Mouse (Mus musculus) MEL (cell line): Measurements from ENCODE around the gene Olfr201.
"Not testable (repeated sequence)": the region's sequence is repeated elsewhere in the genome, so short reads cannot be mapped to it uniquely, and the experiment has no call there.

Experiments used
- CHD2 ChIP-seq: IDR thresholded peaks from 2 replicates; pipeline ENCODE4 v1.6.1; 2011; ENCODE audit warnings: low read length, improper control_type of control experiment
- CTCF ChIP-seq, 3 experiments: IDR thresholded peaks in 2 of 3; conservative IDR thresholded peaks in 1 of 3; 2 replicates each; pipeline ENCODE4 v1.5.1; 2011 to 2012; ENCODE audit warnings: low read length in 3 of 3, low read depth in 2 of 3, mild to moderate bottlenecking in 2 of 3, improper control_type of control experiment in 1 of 3, inconsistent platforms in 1 of 3, mixed read lengths in 1 of 3, moderate library complexity in 1 of 3; ENCODE audit not compliant: control insufficient read depth in 1 of 3, insufficient read depth in 1 of 3, poor library complexity in 1 of 3, severe bottlenecking in 1 of 3
- EP300 ChIP-seq, 2 experiments: IDR thresholded peaks; 2 replicates each; pipeline ENCODE4 v1.6.1; 2011; ENCODE audit warnings: improper control_type of control experiment in 2 of 2, low read length in 2 of 2, low read depth in 1 of 2, mild to moderate bottlenecking in 1 of 2
- MAX ChIP-seq: IDR thresholded peaks from 2 replicates; pipeline ENCODE4 v1.6.1; 2011; ENCODE audit warnings: low read length, improper control_type of control experiment
- MYC ChIP-seq: IDR thresholded peaks from 2 replicates; pipeline ENCODE4 v1.6.1; 2011; ENCODE audit warnings: low read depth, mild to moderate bottlenecking, low read length, improper control_type of control experiment, moderate library complexity
- POLR2A ChIP-seq, 2 experiments: IDR thresholded peaks; 2 replicates each; pipeline ENCODE4 v1.6.1; 2011 to 2012; ENCODE audit warnings: low read length in 2 of 2, mild to moderate bottlenecking in 2 of 2, control low read depth in 1 of 2, improper control_type of control experiment in 1 of 2, low read depth in 1 of 2, moderate library complexity in 1 of 2; ENCODE audit not compliant: control insufficient read depth in 1 of 2, insufficient read depth in 1 of 2, poor library complexity in 1 of 2
- ZC3H11A ChIP-seq: IDR thresholded peaks from 2 replicates; pipeline ENCODE4 v1.6.1; 2012; ENCODE audit warnings: low read depth, mild to moderate bottlenecking, inconsistent platforms, low read length, improper control_type of control experiment
- ZNF384 ChIP-seq: IDR thresholded peaks from 2 replicates; pipeline ENCODE4 v1.6.1; 2012; ENCODE audit warnings: low read depth, mild to moderate bottlenecking, inconsistent platforms, low read length, improper control_type of control experiment

DNA sequence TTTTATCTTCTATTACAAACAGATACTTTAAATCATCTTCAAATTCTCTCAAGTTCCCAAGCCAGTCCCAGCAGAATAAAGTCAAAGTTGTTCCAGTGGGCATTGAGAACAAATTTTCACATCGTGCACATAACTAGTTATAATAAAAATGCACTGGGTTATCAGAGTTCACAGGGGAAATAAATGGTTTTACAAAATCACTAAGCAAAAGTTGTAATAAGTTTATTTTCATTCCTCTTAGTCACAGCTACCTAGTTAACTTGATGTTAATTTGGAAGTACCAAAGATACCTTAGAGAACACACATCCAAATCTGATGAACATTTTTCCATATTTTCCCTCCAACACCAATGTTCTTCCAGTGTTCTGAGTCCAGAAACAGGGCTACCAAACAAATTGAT, 52.8 kb downstream of the Olfr201 start, which contains the start of gene Olfr199:
- TF ChIP-seq CTCF (IDR thresholded peaks at IDR 0.05 in 2 of 3, conservative IDR thresholded peaks at IDR 0.05 in 1 of 3; ENCODE audit: control insufficient read depth in 1 of 3, insufficient read depth in 1 of 3, low read depth in 2 of 3, low read length in 3 of 3, poor library complexity in 1 of 3, severe bottlenecking in 1 of 3); POLR2A (IDR thresholded peaks at IDR 0.05; ENCODE audit: control insufficient read depth in 1 of 2, insufficient read depth in 1 of 2, low read depth in 1 of 2, low read length in 2 of 2, poor library complexity in 1 of 2); EP300 (IDR thresholded peaks at IDR 0.05; ENCODE audit: low read depth in 1 of 2, low read length in 2 of 2); MAX; ZNF384; MYC; ZC3H11A; CHD2: not testable (repeated sequence)
